Mouse (Mus musculus) MEL (cell line): ENCODE measurements around the gene Hps1. TPM values are rescaled to one million over a fixed set of nuclear protein-coding genes. Genes with fewer than 3 reads are reported as not detected.
A peak's percentile ranks its signal among the peaks of the same experiment; 100 is the strongest.

Experiments used
- DNase-seq: peaks from one replicate; pipeline ENCODE4 v3.0.0; 2011; ENCODE audit warnings: low read depth, low spot score
- H3K27ac ChIP-seq: 2 replicates; pipeline ENCODE4 v1.5.1; 2012; ENCODE audit warnings: low read depth, mild to moderate bottlenecking, control low read depth, low read length, moderate library complexity; ENCODE audit not compliant: control insufficient read depth
- H3K27me3 ChIP-seq, 2 experiments: fragments of 150-350 bp in 1 of 2; sonication (generic) in 1 of 2; 2 replicates each; pipeline ENCODE4 v1.6.1; 2012; ENCODE audit warnings: low read length in 2 of 2, mild to moderate bottlenecking in 2 of 2, improper control_type of control experiment in 1 of 2, moderate library complexity in 1 of 2; ENCODE audit not compliant: insufficient read depth in 2 of 2, control insufficient read depth in 1 of 2
- H3K36me3 ChIP-seq, 2 experiments: 2 replicates each; pipeline ENCODE4 v1.6.1; 2012 to 2014; ENCODE audit warnings: low read length in 2 of 2, improper control_type of control experiment in 1 of 2, inconsistent platforms in 1 of 2, mild to moderate bottlenecking in 1 of 2; ENCODE audit not compliant: insufficient read depth in 2 of 2, control insufficient read depth in 1 of 2
- H3K4me1 ChIP-seq, 2 experiments: fragments of 150-350 bp in 1 of 2; sonication (generic) in 1 of 2; 2 replicates each; pipeline ENCODE4 v1.6.1; 2012; ENCODE audit warnings: low read length in 2 of 2, improper control_type of control experiment in 1 of 2, mild to moderate bottlenecking in 1 of 2; ENCODE audit not compliant: insufficient read depth in 2 of 2, control insufficient read depth in 1 of 2
- H3K4me3 ChIP-seq, 2 experiments: fragments of 150-350 bp in 1 of 2; sonication (generic) in 1 of 2; 2 replicates each; pipeline ENCODE4 v1.5.1; 2012; ENCODE audit warnings: low read depth in 2 of 2, low read length in 2 of 2, mild to moderate bottlenecking in 2 of 2, moderate library complexity in 2 of 2, control low read depth in 1 of 2, improper control_type of control experiment in 1 of 2; ENCODE audit not compliant: control insufficient read depth in 1 of 2, insufficient read depth in 1 of 2
- H3K79me2 ChIP-seq: 2 replicates; pipeline ENCODE4 v1.6.1; 2012; ENCODE audit warnings: mild to moderate bottlenecking, low read length, moderate library complexity; ENCODE audit not compliant: control insufficient read depth, poor library complexity, insufficient read depth
- H3K9ac ChIP-seq: 2 replicates; pipeline ENCODE4 v1.6.1; 2012; ENCODE audit warnings: low read depth, mild to moderate bottlenecking, control low read depth, low read length, moderate library complexity; ENCODE audit not compliant: control insufficient read depth, poor library complexity, severe bottlenecking
- H3K9me3 ChIP-seq: fragments of 150-350 bp; sonication (generic); replicated peaks from 2 replicates; pipeline ENCODE4 v1.6.1; 2012; ENCODE audit warnings: mild to moderate bottlenecking, low read length, improper control_type of control experiment, moderate library complexity; ENCODE audit not compliant: insufficient read depth
- BHLHE40 ChIP-seq: IDR thresholded peaks from 2 replicates; pipeline ENCODE4 v1.6.1; 2012; ENCODE audit warnings: low read depth, mild to moderate bottlenecking, inconsistent platforms, low read length, improper control_type of control experiment, borderline replicate concordance
- CHD1 ChIP-seq: IDR thresholded peaks from 2 replicates; pipeline ENCODE4 v1.6.1; 2012; ENCODE audit warnings: low read depth, mild to moderate bottlenecking, inconsistent platforms, low read length, improper control_type of control experiment
- CHD2 ChIP-seq: IDR thresholded peaks from 2 replicates; pipeline ENCODE4 v1.6.1; 2011; ENCODE audit warnings: low read length, improper control_type of control experiment
- CTCF ChIP-seq, 3 experiments: IDR thresholded peaks in 2 of 3; conservative IDR thresholded peaks in 1 of 3; 2 replicates each; pipeline ENCODE4 v1.5.1; 2011 to 2012; ENCODE audit warnings: low read length in 3 of 3, low read depth in 2 of 3, mild to moderate bottlenecking in 2 of 3, improper control_type of control experiment in 1 of 3, inconsistent platforms in 1 of 3, mixed read lengths in 1 of 3, moderate library complexity in 1 of 3; ENCODE audit not compliant: control insufficient read depth in 1 of 3, insufficient read depth in 1 of 3, poor library complexity in 1 of 3, severe bottlenecking in 1 of 3
- ELF1 ChIP-seq: IDR thresholded peaks from 2 replicates; pipeline ENCODE4 v1.6.1; 2014; ENCODE audit warnings: low read depth, mild to moderate bottlenecking, inconsistent platforms, low read length, improper control_type of control experiment, moderate library complexity
- EP300 ChIP-seq, 2 experiments: IDR thresholded peaks; 2 replicates each; pipeline ENCODE4 v1.6.1; 2011; ENCODE audit warnings: improper control_type of control experiment in 2 of 2, low read length in 2 of 2, low read depth in 1 of 2, mild to moderate bottlenecking in 1 of 2
- ETS1 ChIP-seq: IDR thresholded peaks from 2 replicates; pipeline ENCODE4 v1.6.1; 2012; ENCODE audit warnings: low read depth, mild to moderate bottlenecking, inconsistent platforms, low read length, improper control_type of control experiment, moderate library complexity
- HCFC1 ChIP-seq: IDR thresholded peaks from 2 replicates; pipeline ENCODE4 v1.6.1; 2012; ENCODE audit warnings: low read depth, mild to moderate bottlenecking, inconsistent platforms, low read length, improper control_type of control experiment, moderate library complexity
- MAFK ChIP-seq: IDR thresholded peaks from 2 replicates; pipeline ENCODE4 v1.6.1; 2011; ENCODE audit warnings: low read depth, mild to moderate bottlenecking, low read length, improper control_type of control experiment, borderline replicate concordance
- MAX ChIP-seq: IDR thresholded peaks from 2 replicates; pipeline ENCODE4 v1.6.1; 2011; ENCODE audit warnings: low read length, improper control_type of control experiment
- MAZ ChIP-seq: IDR thresholded peaks from 2 replicates; pipeline ENCODE4 v1.6.1; 2012; ENCODE audit warnings: low read depth, mild to moderate bottlenecking, inconsistent platforms, low read length, improper control_type of control experiment
- MEF2A ChIP-seq: IDR thresholded peaks from 2 replicates; pipeline ENCODE4 v1.6.1; 2014; ENCODE audit warnings: low read depth, mild to moderate bottlenecking, inconsistent platforms, low read length, improper control_type of control experiment; ENCODE audit not compliant: poor library complexity, insufficient replicate concordance, severe bottlenecking; ENCODE audit errors: extremely low read depth
- MXI1 ChIP-seq: IDR thresholded peaks from 2 replicates; pipeline ENCODE4 v1.6.1; 2011; ENCODE audit warnings: mild to moderate bottlenecking, low read depth, low read length, improper control_type of control experiment
- MYB ChIP-seq: IDR thresholded peaks from 2 replicates; pipeline ENCODE4 v1.6.1; 2011; ENCODE audit warnings: mild to moderate bottlenecking, low read depth, low read length, improper control_type of control experiment
- MYC ChIP-seq: IDR thresholded peaks from 2 replicates; pipeline ENCODE4 v1.6.1; 2011; ENCODE audit warnings: low read depth, mild to moderate bottlenecking, low read length, improper control_type of control experiment, moderate library complexity
- NELFE ChIP-seq: IDR thresholded peaks from 2 replicates; pipeline ENCODE4 v1.6.1; 2011; ENCODE audit warnings: low read depth, low read length, improper control_type of control experiment
- NRF1 ChIP-seq: IDR thresholded peaks from 2 replicates; pipeline ENCODE4 v1.6.1; 2014; ENCODE audit warnings: low read depth, mild to moderate bottlenecking, inconsistent platforms, low read length, improper control_type of control experiment, moderate library complexity; ENCODE audit not compliant: poor library complexity, insufficient read depth, severe bottlenecking
- POLR2A ChIP-seq, 2 experiments: IDR thresholded peaks; 2 replicates each; pipeline ENCODE4 v1.6.1; 2011 to 2012; ENCODE audit warnings: low read length in 2 of 2, mild to moderate bottlenecking in 2 of 2, control low read depth in 1 of 2, improper control_type of control experiment in 1 of 2, low read depth in 1 of 2, moderate library complexity in 1 of 2; ENCODE audit not compliant: control insufficient read depth in 1 of 2, insufficient read depth in 1 of 2, poor library complexity in 1 of 2
- POLR2AphosphoS2 ChIP-seq: IDR thresholded peaks from 2 replicates; pipeline ENCODE4 v1.6.1; 2011; ENCODE audit warnings: low read length, improper control_type of control experiment
- POLR2AphosphoS5 ChIP-seq: IDR thresholded peaks from 2 replicates; pipeline ENCODE4 v1.6.1; 2012; ENCODE audit warnings: low read depth, borderline replicate concordance, mild to moderate bottlenecking, inconsistent platforms, low read length, moderate library complexity, mixed read lengths
- RAD21 ChIP-seq: IDR thresholded peaks from 2 replicates; pipeline ENCODE4 v1.6.1; 2011; ENCODE audit warnings: mild to moderate bottlenecking, low read depth, low read length, improper control_type of control experiment
- SIN3A ChIP-seq: IDR thresholded peaks from 2 replicates; pipeline ENCODE4 v1.6.1; 2012; ENCODE audit warnings: low read length, improper control_type of control experiment, inconsistent platforms
- TCF12 ChIP-seq: IDR thresholded peaks from 2 replicates; pipeline ENCODE4 v1.6.1; 2014; ENCODE audit warnings: low read depth, mild to moderate bottlenecking, inconsistent platforms, low read length, improper control_type of control experiment, moderate library complexity
- USF1 ChIP-seq: IDR thresholded peaks from 2 replicates; pipeline ENCODE4 v1.6.1; 2014; ENCODE audit warnings: low read depth, mild to moderate bottlenecking, inconsistent platforms, low read length, improper control_type of control experiment, moderate library complexity
- USF2 ChIP-seq, 2 experiments: IDR thresholded peaks; 2 replicates each; pipeline ENCODE4 v1.6.1; 2011 to 2012; ENCODE audit warnings: improper control_type of control experiment in 2 of 2, low read length in 2 of 2, borderline replicate concordance in 1 of 2, inconsistent platforms in 1 of 2, low read depth in 1 of 2, mild to moderate bottlenecking in 1 of 2; ENCODE audit not compliant: insufficient read depth in 1 of 2
- ZC3H11A ChIP-seq: IDR thresholded peaks from 2 replicates; pipeline ENCODE4 v1.6.1; 2012; ENCODE audit warnings: low read depth, mild to moderate bottlenecking, inconsistent platforms, low read length, improper control_type of control experiment
- polyA plus RNA-seq, 2 experiments: library from polyadenylated mRNA; stranded (reverse) in 1 of 2; unstranded in 1 of 2; fragments of >175 nt in 1 of 2; fragments of >200 nt in 1 of 2; gene quantifications; 2 replicates each; pipeline versions ENCODE4 v1.2.1 to v1.2.4; 2012; ENCODE audit warnings: low replicate concordance in 2 of 2, low read depth in 1 of 2; ENCODE audit not compliant: insufficient read length in 2 of 2, insufficient read depth in 1 of 2, missing spikeins in 1 of 2
- total RNA-seq: library from RNA; depleted of rRNA; stranded (reverse); fragments of 300-350 nt; gene quantifications from 2 replicates; pipeline ENCODE4 v1.2.3, GENCODE M21; 2012; rRNA removed

Hps1 gene
- total RNA-seq, result 20.0 and 22.6 TPM in 2 replicates
- polyA plus RNA-seq, result 10 to 100 TPM in 1 of 2 experiments, not detected in 1; 43.3 TPM

DNA sequence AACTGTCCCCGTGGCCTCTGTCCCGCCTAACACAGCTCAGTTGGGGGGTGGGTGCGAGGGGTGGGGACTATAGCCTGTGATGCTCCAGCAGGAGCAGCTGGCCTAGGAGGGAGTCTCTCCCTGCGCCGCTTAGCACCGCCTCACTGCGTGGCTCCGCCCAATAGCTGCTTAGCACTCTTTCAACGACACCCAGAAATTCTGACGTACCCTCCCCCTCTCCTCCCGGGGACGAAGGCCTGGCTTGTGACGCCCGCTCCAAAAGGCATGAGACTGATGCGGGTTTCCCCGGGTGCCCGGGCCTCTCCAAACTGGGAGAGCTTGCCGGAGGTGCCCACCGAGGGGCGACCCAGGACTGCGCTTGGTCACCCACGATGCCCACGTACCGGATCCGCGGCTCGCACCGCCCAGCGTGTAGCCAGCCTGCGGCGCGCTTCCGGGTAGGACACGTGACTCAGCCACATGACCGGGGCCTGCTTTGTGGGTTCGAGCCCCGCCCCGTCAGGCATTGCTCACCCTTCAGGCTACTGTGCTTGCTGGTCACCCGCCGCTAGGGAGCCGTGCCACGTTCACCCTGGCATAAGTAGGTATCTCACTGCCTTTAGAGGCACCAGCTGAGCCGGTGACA lies at the start of gene Hps1:
Gene Hps1, minus strand, starts transcription at position 448 of the 625 bp plus-strand sequence.
- Histone ChIP-seq H3K4me3 (peak within 1 kb of the TSS; percentile 72 to 81), H3K36me3 (peaks cover 0 to 5% of the 10 kb centered on the region in 2 experiments; a peak in 2 of 4 replicates), H3K27ac (peak within 1 kb of the TSS; percentile 82), H3K9ac (peak within 1 kb of the TSS; percentile 91), H3K27me3 (no peaks in the 10 kb centered on the region), H3K9me3 (no peaks in the 10 kb centered on the region), H3K79me2 (peaks cover 2% of the 10 kb centered on the region; the same call in 1 of the 2 replicates), H3K4me1 (peaks cover 0 to 7% of the 10 kb centered on the region in 2 experiments; a peak in 2 of 4 replicates)
- TF ChIP-seq MXI1, result peak; percentile 75
- peak; percentile 83 for TF ChIP-seq HCFC1
- TF ChIP-seq MEF2A, result no peak
- peak; percentile 38 to 54 (median 53); a peak in 4 of 6 replicates for TF ChIP-seq CTCF (IDR thresholded peaks at IDR 0.05 in 2 of 3, conservative IDR thresholded peaks at IDR 0.05 in 1 of 3; ENCODE audit: control insufficient read depth in 1 of 3, insufficient read depth in 1 of 3, low read depth in 2 of 3, low read length in 3 of 3, poor library complexity in 1 of 3, severe bottlenecking in 1 of 3)
- TF ChIP-seq POLR2A (IDR thresholded peaks at IDR 0.05; ENCODE audit: control insufficient read depth in 1 of 2, insufficient read depth in 1 of 2, low read depth in 1 of 2, low read length in 2 of 2, poor library complexity in 1 of 2), result peak in 1 of 2 experiments; percentile 90; a peak in 3 of 4 replicates
- peak; percentile 55 for TF ChIP-seq ETS1
- no peak for TF ChIP-seq MAFK
- peak; percentile 97 to 98 for TF ChIP-seq USF2 (IDR thresholded peaks at IDR 0.05; ENCODE audit: borderline replicate concordance in 1 of 2, insufficient read depth in 1 of 2, low read depth in 1 of 2, low read length in 2 of 2)
- peak; percentile 99 for TF ChIP-seq ELF1
- TF ChIP-seq MYB, result no peak
- TF ChIP-seq MAX, result peak; percentile 95
- no peak for TF ChIP-seq RAD21
- TF ChIP-seq NELFE, result peak; percentile 91
- TF ChIP-seq MYC, result no peak
- TF ChIP-seq SIN3A, result peak; percentile 90
- TF ChIP-seq POLR2AphosphoS5, result no peak
- TF ChIP-seq TCF12, result peak; percentile 53; the same call in 1 of the 2 replicates
- TF ChIP-seq CHD1, result no peak
- peak; percentile 56; the same call in 1 of the 2 replicates for TF ChIP-seq MAZ
- TF ChIP-seq BHLHE40, result peak; percentile 74
- peak; percentile 69; the same call in 1 of the 2 replicates for TF ChIP-seq POLR2AphosphoS2
- TF ChIP-seq EP300 (IDR thresholded peaks at IDR 0.05; ENCODE audit: low read depth in 1 of 2, low read length in 2 of 2), result no peak; a peak in 1 of 4 replicates
- no peak for TF ChIP-seq NRF1
- no peak for TF ChIP-seq ZC3H11A
- TF ChIP-seq CHD2, result no peak
- peak; percentile 96 for TF ChIP-seq USF1
- peak; percentile 98 for DNase-seq
